Mouse (Mus musculus): Measurements from ENCODE around the gene Syne2. TPM values are rescaled to one million over a fixed set of nuclear protein-coding genes. Genes with fewer than 3 reads are reported as not detected.
A peak's percentile ranks its signal among the peaks of the same experiment; 100 is the strongest.

The Syne2 gene
- polyA plus RNA-seq, 1 experiment from 2014 or later = 36.6 TPM

GRCm38 (mm10) chr12:75866419-75867373 is 48.8 kb downstream of the Syne2 start:
- WGBS = 70% methylated on average over 17 of the region's 17 CpGs
- Histone ChIP-seq H3K4me1 (ENCODE audit: control insufficient read depth, insufficient read depth, low read length) (peaks cover 9% of the 10 kb centered on the region), H3K27ac (replicated peaks; ENCODE audit: low read depth, low read length) (no peak overlapping the region), H3K9ac (ENCODE audit: low read depth, low read length) (no peak overlapping the region), H3K9me3 (ENCODE audit: control insufficient read depth, low read length) (no peaks in the 10 kb centered on the region), H3K4me2 (ENCODE audit: low read depth, low read length) (no peak overlapping the region), H3K27me3 (replicated peaks; ENCODE audit: control insufficient read depth, insufficient read depth, low read length) (no peaks in the 10 kb centered on the region), H3K36me3 (ENCODE audit: control insufficient read depth, insufficient read depth, low read length) (no peaks in the 10 kb centered on the region), H3K4me3 (ENCODE audit: low read depth, low read length) (no peak overlapping the region)
- peak; percentile 8 for DNase-seq (ENCODE audit: low spot score)
- no peak for ATAC-seq (ENCODE audit: low read depth)

- 0 out of 2 replicates have a peak, but pooled peaks cover 4% of the 10 kb centered on the region for H3K9me3 ChIP-seq (ENCODE audit: control insufficient read depth, low read length)
- no peaks in the 10 kb centered on the region for H3K36me3 ChIP-seq (ENCODE audit: control insufficient read depth, insufficient read depth, low read length)
- WGBS = 34% methylated on average over 9 of the region's 9 CpGs
- DNase-seq (ENCODE audit: low spot score) = no peak
- H3K27ac ChIP-seq (replicated peaks; ENCODE audit: low read depth, low read length) = no peak overlapping the region
- no peaks in the 10 kb centered on the region for H3K27me3 ChIP-seq (replicated peaks; ENCODE audit: control insufficient read depth, insufficient read depth, low read length)
- H3K9ac ChIP-seq (ENCODE audit: low read depth, low read length) = no peak overlapping the region
- H3K4me3 ChIP-seq (ENCODE audit: low read depth, low read length) = no peak overlapping the region
- 0 out of 2 replicates have a peak overlapping the region, but pooled peaks have one; percentile 13 for H3K4me2 ChIP-seq (ENCODE audit: low read depth, low read length)
- ATAC-seq (ENCODE audit: low read depth) = peak; percentile 74
- peaks cover 18% of the 10 kb centered on the region for H3K4me1 ChIP-seq (ENCODE audit: control insufficient read depth, insufficient read depth, low read length)
Observed at GRCm38 (mm10) chr12:75873546-75874235, 55.8 kb downstream of the Syne2 start.

- DNase-seq (ENCODE audit: low spot score) (no peak), ATAC-seq (ENCODE audit: low read depth) (peak; percentile 41; the same call in 1 of the 2 replicates)
- Histone ChIP-seq H3K4me3 (ENCODE audit: low read depth, low read length) (no peak overlapping the region), H3K36me3 (ENCODE audit: control insufficient read depth, insufficient read depth, low read length) (no peaks in the 10 kb centered on the region), H3K27ac (replicated peaks; ENCODE audit: low read depth, low read length) (no peak overlapping the region; the same call in 1 of the 2 replicates), H3K27me3 (replicated peaks; ENCODE audit: control insufficient read depth, insufficient read depth, low read length) (no peaks in the 10 kb centered on the region), H3K9me3 (ENCODE audit: control insufficient read depth, low read length) (0 out of 2 replicates have a peak, but pooled peaks cover 4% of the 10 kb centered on the region), H3K9ac (ENCODE audit: low read depth, low read length) (no peak overlapping the region), H3K4me1 (ENCODE audit: control insufficient read depth, insufficient read depth, low read length) (peaks cover 11% of the 10 kb centered on the region; the same call in 1 of the 2 replicates), H3K4me2 (ENCODE audit: low read depth, low read length) (peak overlapping the region; percentile 13; the same call in 1 of the 2 replicates)
- WGBS = 18% methylated on average over 11 of the region's 12 CpGs
Observed at GRCm38 (mm10) chr12:75874287-75874994, 56.5 kb downstream of the Syne2 start.

GRCm38 (mm10) chr12:75879636-75880317 is 61.8 kb downstream of the Syne2 start:
- peak overlapping the region; percentile 28; the same call in 1 of the 2 replicates for H3K27ac ChIP-seq (replicated peaks; ENCODE audit: low read depth, low read length)
- ATAC-seq (ENCODE audit: low read depth) (no peak), DNase-seq (ENCODE audit: low spot score) (no peak)
- 0 out of 2 replicates have a peak, but pooled peaks cover 4% of the 10 kb centered on the region for H3K9me3 ChIP-seq (ENCODE audit: control insufficient read depth, low read length)
- no peaks in the 10 kb centered on the region for H3K27me3 ChIP-seq (replicated peaks; ENCODE audit: control insufficient read depth, insufficient read depth, low read length)
- no peak overlapping the region for H3K9ac ChIP-seq (ENCODE audit: low read depth, low read length)
- no peak overlapping the region for H3K4me3 ChIP-seq (ENCODE audit: low read depth, low read length)
- H3K4me2 ChIP-seq (ENCODE audit: low read depth, low read length) = no peak overlapping the region
- peaks cover under 1% of the 10 kb centered on the region; the same call in 1 of the 2 replicates for H3K4me1 ChIP-seq (ENCODE audit: control insufficient read depth, insufficient read depth, low read length)
- H3K36me3 ChIP-seq (ENCODE audit: control insufficient read depth, insufficient read depth, low read length) = 0 out of 2 replicates have a peak, but pooled peaks cover 3% of the 10 kb centered on the region
- 78% methylated on average over 12 of the region's 12 CpGs for WGBS

GRCm38 (mm10) chr12:75881554-75881953 is 63.6 kb downstream of the Syne2 start:
- 53% methylated on average over 4 of the region's 4 CpGs for WGBS
- Histone ChIP-seq H3K4me3 (ENCODE audit: low read depth, low read length) (no peak overlapping the region), H3K27me3 (replicated peaks; ENCODE audit: control insufficient read depth, insufficient read depth, low read length) (no peaks in the 10 kb centered on the region), H3K4me1 (ENCODE audit: control insufficient read depth, insufficient read depth, low read length) (no peaks in the 10 kb centered on the region), H3K9me3 (ENCODE audit: control insufficient read depth, low read length) (0 out of 2 replicates have a peak, but pooled peaks cover 4% of the 10 kb centered on the region), H3K27ac (replicated peaks; ENCODE audit: low read depth, low read length) (no peak overlapping the region), H3K36me3 (ENCODE audit: control insufficient read depth, insufficient read depth, low read length) (0 out of 2 replicates have a peak, but pooled peaks cover 3% of the 10 kb centered on the region), H3K9ac (ENCODE audit: low read depth, low read length) (no peak overlapping the region), H3K4me2 (ENCODE audit: low read depth, low read length) (no peak overlapping the region)
- ATAC-seq (ENCODE audit: low read depth) (no peak), DNase-seq (ENCODE audit: low spot score) (peak; percentile 29)

- H3K9ac ChIP-seq (ENCODE audit: low read depth, low read length) = no peak overlapping the region
- 40% methylated on average over 7 of the region's 7 CpGs for WGBS
- H3K4me3 ChIP-seq (ENCODE audit: low read depth, low read length) = no peak overlapping the region
- H3K9me3 ChIP-seq (ENCODE audit: control insufficient read depth, low read length) = no peaks in the 10 kb centered on the region
- H3K27me3 ChIP-seq (replicated peaks; ENCODE audit: control insufficient read depth, insufficient read depth, low read length) = no peaks in the 10 kb centered on the region
- DNase-seq (ENCODE audit: low spot score) (peak; percentile 15), ATAC-seq (ENCODE audit: low read depth) (no peak)
- H3K4me1 ChIP-seq (ENCODE audit: control insufficient read depth, insufficient read depth, low read length) = no peaks in the 10 kb centered on the region
- peaks cover 6% of the 10 kb centered on the region for H3K36me3 ChIP-seq (ENCODE audit: control insufficient read depth, insufficient read depth, low read length)
- H3K4me2 ChIP-seq (ENCODE audit: low read depth, low read length) = no peak overlapping the region
- H3K27ac ChIP-seq (replicated peaks; ENCODE audit: low read depth, low read length) = no peak overlapping the region
Observed at GRCm38 (mm10) chr12:75886161-75886560, 68.2 kb downstream of the Syne2 start.

GRCm38 (mm10) chr12:75886946-75887345 is 69.0 kb downstream of the Syne2 start:
- H3K4me2 ChIP-seq (ENCODE audit: low read depth, low read length) = no peak overlapping the region

More at GRCm38 (mm10) chr12:75886946-75887345, 69.0 kb downstream of the Syne2 start:
- ATAC-seq (ENCODE audit: low read depth) = no peak
- Histone ChIP-seq H3K4me3 (ENCODE audit: low read depth, low read length) (no peak overlapping the region), H3K27me3 (replicated peaks; ENCODE audit: control insufficient read depth, insufficient read depth, low read length) (no peaks in the 10 kb centered on the region), H3K27ac (replicated peaks; ENCODE audit: low read depth, low read length) (no peak overlapping the region), H3K9me3 (ENCODE audit: control insufficient read depth, low read length) (no peaks in the 10 kb centered on the region), H3K4me1 (ENCODE audit: control insufficient read depth, insufficient read depth, low read length) (no peaks in the 10 kb centered on the region), H3K36me3 (ENCODE audit: control insufficient read depth, insufficient read depth, low read length) (peaks cover 9% of the 10 kb centered on the region), H3K9ac (ENCODE audit: low read depth, low read length) (no peak overlapping the region)
- 91% methylated on average over 2 of the region's 2 CpGs for WGBS
- no peak for DNase-seq (ENCODE audit: low spot score)
